Mouse (Mus musculus): ENCODE data around the gene Pde4c.

Gene Pde4c

DNA sequence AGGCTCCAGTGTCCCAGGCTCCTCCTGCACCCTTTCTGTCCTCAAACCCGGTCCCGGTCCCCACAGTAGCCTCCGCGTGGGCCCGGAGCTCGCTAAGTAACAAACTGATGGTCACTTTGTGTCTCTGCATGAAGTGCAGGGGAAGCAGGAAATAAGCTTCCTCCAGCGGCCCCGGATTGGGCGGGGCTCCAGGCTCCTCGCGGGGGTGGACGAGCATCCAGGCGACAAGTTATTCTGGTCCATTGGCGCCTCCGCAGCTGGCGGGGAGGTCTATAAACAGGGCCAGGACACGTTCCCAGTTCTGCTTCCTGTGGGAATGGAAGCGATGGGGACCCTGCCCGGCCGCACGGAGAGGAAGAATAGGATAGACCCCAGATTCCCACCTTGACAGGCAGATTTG is 29.6 kb downstream of the Pde4c start:
- peak; percentile 51 to 61 for DNase-seq

GRCm38 (mm10) chr8:70754043-70754870 is 30.7 kb downstream of the Pde4c start, which contains the start of gene Rab3a:
TSS of gene Rab3a (plus strand) at chr8:70754679.
- DNase-seq, result peak; percentile 94 to 99

GRCm38 (mm10) chr8:70754871-70755660 is 31.5 kb downstream of the Pde4c start:
- DNase-seq, result peak; percentile 84 to 87

- peak; percentile 23 to 35 for DNase-seq
These were observed 32.3 kb downstream of the Pde4c start for GRCm38 (mm10) chr8:70755661-70756475.

GRCm38 (mm10) chr8:70756476-70757040 is 33.0 kb downstream of the Pde4c start:
- DNase-seq, result peak in 1 of 2 experiments; percentile 8

DNA sequence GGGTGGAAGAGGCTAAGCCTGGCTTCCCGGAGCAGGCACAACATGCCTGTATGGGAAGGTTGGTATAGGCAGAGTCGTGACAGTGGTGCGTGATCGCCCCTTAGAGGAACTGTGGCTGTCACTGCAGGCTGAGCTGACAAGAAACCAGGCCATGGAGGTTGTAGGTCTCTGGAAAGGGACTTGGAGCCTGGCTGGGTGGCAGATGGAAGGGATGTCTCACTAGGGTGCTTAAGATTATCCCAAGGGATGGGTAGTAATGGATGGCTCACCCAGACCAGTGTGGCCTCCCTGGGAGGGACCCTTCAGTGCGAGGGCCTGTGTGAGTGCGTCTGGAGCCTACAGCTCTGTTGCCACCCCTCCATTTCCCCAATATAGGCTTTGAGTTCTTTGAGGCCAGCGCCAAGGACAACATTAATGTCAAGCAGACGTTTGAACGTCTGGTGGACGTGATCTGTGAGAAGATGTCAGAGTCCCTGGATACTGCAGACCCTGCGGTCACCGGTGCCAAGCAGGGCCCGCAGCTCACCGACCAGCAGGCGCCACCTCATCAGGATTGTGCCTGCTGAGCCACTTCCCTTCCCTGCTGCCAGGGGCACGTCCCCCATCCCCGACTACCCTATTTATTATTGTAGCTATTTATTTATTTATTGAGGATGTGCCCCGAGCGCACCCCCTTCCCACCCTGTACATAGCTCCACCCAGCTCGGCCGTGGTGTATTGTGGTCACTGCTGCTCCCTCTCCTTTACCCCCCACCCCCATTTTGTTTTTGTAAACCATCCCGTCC is 34.2 kb downstream of the Pde4c start:
- peak; percentile 30 to 46 for DNase-seq

- DNase-seq, result peak; percentile 15 to 19
These were observed 34.7 kb downstream of the Pde4c start for GRCm38 (mm10) chr8:70758308-70758615.

GRCm38 (mm10) chr8:70758616-70759561 is 35.4 kb downstream of the Pde4c start:
- peak; percentile 36 to 46 for DNase-seq

GRCm38 (mm10) chr8:70760350-70760749 is 36.8 kb downstream of the Pde4c start:
- DNase-seq, result no peak

GRCm38 (mm10) chr8:70760775-70761406 is 37.4 kb downstream of the Pde4c start, which contains the start of gene Mpv17l2:
TSS of gene Mpv17l2 (minus strand) at chr8:70760946.
- DNase-seq, result peak; percentile 93 to 98

- peak in 1 of 2 experiments; percentile 18 for DNase-seq
These were observed 38.6 kb downstream of the Pde4c start for GRCm38 (mm10) chr8:70762118-70762517.

DNA sequence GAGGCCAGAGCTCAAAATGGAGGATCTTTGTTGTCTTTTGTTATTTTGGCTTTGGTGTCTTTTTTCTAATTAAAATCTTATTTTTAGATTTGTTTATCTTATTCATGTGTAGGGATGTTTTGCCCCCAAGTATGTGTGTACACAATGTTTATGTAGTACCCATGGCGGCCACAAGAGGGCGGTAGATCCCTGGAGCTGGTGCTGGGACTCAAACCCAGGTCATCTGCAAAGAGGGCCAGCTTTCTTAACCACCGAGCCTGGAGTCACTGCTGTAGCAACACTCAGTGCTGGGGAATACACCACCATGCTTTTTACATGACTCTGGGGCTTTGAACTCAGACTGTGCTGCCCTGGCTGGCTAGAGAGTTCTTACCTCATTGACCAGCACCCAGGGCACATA is 39.8 kb downstream of the Pde4c start:
- peak; percentile 65 to 74 for DNase-seq

- DNase-seq, result no peak
These were observed 40.5 kb downstream of the Pde4c start for GRCm38 (mm10) chr8:70764026-70764425.

- DNase-seq, result peak; percentile 14 to 18
These were observed 41.2 kb downstream of the Pde4c start for GRCm38 (mm10) chr8:70764676-70765075.

DNA sequence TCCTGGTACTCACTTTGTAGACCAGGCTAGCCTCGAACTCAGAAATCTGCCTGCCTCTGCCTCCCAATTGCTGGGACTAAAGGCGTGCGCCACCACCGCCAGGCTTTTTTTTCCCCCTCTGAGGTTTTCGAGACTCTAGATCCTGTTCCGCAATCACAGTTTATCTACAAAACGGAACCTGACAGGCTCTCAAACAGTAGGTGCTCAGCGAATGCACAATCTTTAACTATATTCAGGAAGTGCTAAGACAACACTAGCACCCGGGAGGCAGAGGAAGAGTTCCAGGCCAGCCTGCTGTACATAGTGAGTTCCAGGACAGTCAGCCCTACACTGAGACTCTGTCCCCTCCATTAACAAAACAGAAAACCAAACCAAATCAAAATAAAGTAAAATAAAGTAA is 41.8 kb downstream of the Pde4c start:
- DNase-seq, result no peak

DNA sequence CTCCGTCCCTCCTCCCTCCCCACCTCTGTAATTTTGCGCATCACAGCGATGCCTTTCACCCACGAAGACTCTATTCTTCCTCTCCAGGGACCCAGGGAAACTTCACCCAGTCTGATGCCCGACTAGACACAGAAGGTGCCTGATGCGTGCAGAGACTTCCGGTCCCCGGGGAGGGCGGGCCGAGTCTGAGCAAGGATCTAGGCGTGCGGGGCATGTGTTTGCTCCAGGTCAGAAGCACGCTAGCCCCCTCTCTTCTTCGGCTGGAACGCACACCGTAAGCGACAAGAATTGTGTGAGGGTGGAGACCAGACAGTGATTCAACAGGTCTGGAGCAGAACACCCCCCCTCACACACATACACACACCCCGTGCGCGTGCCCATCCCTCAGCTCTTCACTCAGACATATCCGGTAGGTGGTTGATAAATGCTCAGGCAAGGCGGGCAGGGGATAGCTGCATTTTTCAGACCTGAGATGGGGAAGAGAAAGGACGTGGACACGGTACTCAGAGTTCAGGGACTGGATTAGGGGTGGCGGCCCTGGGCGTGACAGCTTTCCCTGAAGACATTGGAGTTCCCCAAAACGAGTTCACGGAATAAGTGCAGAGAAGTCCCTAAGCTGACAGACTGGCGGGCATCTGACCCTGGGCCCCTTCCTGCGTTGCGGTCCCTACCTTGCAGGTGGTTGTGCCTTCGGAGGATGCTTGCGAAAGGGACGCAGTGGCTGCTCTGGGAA is 42.5 kb downstream of the Pde4c start:
- DNase-seq, result peak; percentile 23 to 28

GRCm38 (mm10) chr8:70766571-70767440 is 43.3 kb downstream of the Pde4c start:
- DNase-seq, result peak; percentile 64 to 72

GRCm38 (mm10) chr8:70767503-70767902 is 44.0 kb downstream of the Pde4c start:
- DNase-seq, result peak in 1 of 2 experiments; percentile 13
